Mouse (Mus musculus): Measurements from ENCODE around the gene Apeh.

- TF ChIP-seq EP300 (IDR thresholded peaks at IDR 0.05; ENCODE audit: low read depth): no peak
- TF ChIP-seq CTCF (IDR thresholded peaks at IDR 0.05; ENCODE audit: low read depth): no peak
These were observed 33.8 kb upstream of the Apeh start for GRCm38 (mm10) chr9:108128248-108128647.

Data from heart, postnatal 0 days (tissue).